Mouse (Mus musculus): ENCODE results near the gene Vmn2r9. TPM values are rescaled to one million over a fixed set of nuclear protein-coding genes. Genes with fewer than 3 reads are reported as not detected.
"Not testable (repeated sequence)": the region's sequence is repeated elsewhere in the genome, so short reads cannot be mapped to it uniquely, and the experiment has no call there.

The Vmn2r9 gene
- polyA plus RNA-seq (2014; fragmentation: Nextera tagmentation; extraction: Ambion mirVana), result not detected in 2 replicates

DNA sequence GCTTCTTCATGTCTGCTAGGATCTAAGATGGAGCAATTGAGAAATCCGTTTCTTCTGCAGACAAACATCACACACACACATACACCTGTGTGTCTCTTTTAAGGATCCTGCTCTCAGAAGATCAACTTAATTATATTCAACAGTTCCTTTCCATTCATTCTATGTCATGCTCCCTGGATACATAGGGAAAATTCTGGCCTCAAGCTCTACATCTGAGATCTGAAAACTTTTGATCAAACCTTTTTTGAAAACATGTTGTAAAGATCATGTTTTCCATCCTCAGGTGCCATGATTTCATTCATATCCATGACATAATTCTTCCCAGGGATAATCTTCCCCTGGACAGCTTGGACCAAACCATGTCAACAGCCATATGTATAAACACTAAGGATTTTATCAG, at the start of gene Vmn2r9:
Gene Vmn2r9, minus strand, starts transcription at position 101 of the 400 bp plus-strand sequence.
- not testable (repeated sequence) for H3K9me3 ChIP-seq (replicated peaks; ENCODE audit: control insufficient read depth, low read length); H3K27ac ChIP-seq (ENCODE audit: low read depth, low read length); H3K4me3 ChIP-seq (ENCODE audit: low read depth, low read length); H3K36me3 ChIP-seq (ENCODE audit: control insufficient read depth, insufficient read depth, low read length); H3K4me1 ChIP-seq (ENCODE audit: control insufficient read depth, insufficient read depth, low read length); H3K9ac ChIP-seq (ENCODE audit: low read depth, low read length); H3K4me2 ChIP-seq; H3K27me3 ChIP-seq (ENCODE audit: control insufficient read depth, insufficient read depth, low read length); ATAC-seq (replicated peaks; ENCODE audit: insufficient number of reproducible peaks, low FRiP score, low TSS enrichment)
- WGBS (ENCODE audit: insufficient replicate concordance), result 54% methylated on average over 1 of the region's 1 CpGs

DNA sequence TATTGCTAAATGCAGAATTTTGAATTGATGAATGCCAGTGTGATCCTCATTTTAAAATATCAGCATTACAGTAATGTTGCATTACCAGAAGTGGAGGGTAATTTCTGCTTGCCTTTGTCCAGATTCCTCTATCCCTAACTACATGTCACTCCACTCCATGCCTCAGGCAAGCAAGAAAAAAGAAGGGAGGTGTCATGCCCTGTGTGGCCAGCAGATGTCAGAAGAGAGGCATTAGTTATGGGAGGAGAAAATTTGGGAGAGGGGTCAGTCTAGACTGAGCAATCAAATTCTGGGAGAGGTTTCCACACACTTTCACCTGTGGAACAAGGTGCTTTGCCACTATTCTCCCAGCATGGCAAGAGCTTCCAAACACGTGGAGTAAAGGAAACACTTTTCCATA, 14.3 kb upstream of the Vmn2r9 start:
- H3K4me2 ChIP-seq; H3K27ac ChIP-seq (ENCODE audit: low read depth, low read length); H3K27me3 ChIP-seq (ENCODE audit: control insufficient read depth, insufficient read depth, low read length); ATAC-seq (replicated peaks; ENCODE audit: insufficient number of reproducible peaks, low FRiP score, low TSS enrichment); H3K36me3 ChIP-seq (ENCODE audit: control insufficient read depth, insufficient read depth, low read length); H3K4me1 ChIP-seq (ENCODE audit: control insufficient read depth, insufficient read depth, low read length); H3K9me3 ChIP-seq (replicated peaks; ENCODE audit: control insufficient read depth, low read length); H3K9ac ChIP-seq (ENCODE audit: low read depth, low read length); H3K4me3 ChIP-seq (ENCODE audit: low read depth, low read length): not testable (repeated sequence)
- WGBS (ENCODE audit: insufficient replicate concordance), result 3% methylated on average over 1 of the region's 1 CpGs

- ATAC-seq (replicated peaks; ENCODE audit: insufficient number of reproducible peaks, low FRiP score, low TSS enrichment), result no peak
- WGBS (ENCODE audit: insufficient replicate concordance), result 22% methylated on average over 1 of the region's 1 CpGs
- Histone ChIP-seq H3K4me2 (no peak overlapping the region), H3K4me3 (ENCODE audit: low read depth, low read length) (no peak overlapping the region), H3K36me3 (ENCODE audit: control insufficient read depth, insufficient read depth, low read length) (no peaks in the 10 kb centered on the region), H3K9ac (ENCODE audit: low read depth, low read length) (no peak overlapping the region), H3K9me3 (replicated peaks; ENCODE audit: control insufficient read depth, low read length) (no peaks in the 10 kb centered on the region), H3K4me1 (ENCODE audit: control insufficient read depth, insufficient read depth, low read length) (no peaks in the 10 kb centered on the region), H3K27me3 (ENCODE audit: control insufficient read depth, insufficient read depth, low read length) (no peaks in the 10 kb centered on the region), H3K27ac (ENCODE audit: low read depth, low read length) (no peak overlapping the region)
Measured at GRCm38 (mm10) chr5:108849466-108849865, 2.9 kb downstream of the Vmn2r9 start.

DNA sequence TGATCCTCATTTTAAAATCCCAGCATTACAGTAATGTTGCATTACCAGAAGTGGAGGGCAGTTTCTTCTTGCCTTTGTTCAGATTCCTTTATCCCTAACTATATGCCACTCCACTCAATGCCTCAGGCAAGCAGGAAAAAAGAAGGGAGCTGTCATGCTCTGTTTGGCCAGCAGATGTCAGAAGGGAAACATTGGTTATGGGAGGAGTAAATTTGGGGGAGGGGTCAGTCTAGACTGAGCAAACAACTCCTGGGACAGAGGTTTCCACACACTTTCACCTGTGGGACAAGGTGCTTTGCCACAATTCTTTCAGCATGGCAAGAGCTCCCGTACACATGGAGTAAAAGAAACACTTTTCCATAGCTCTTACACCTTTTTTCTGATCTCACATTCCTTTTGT, 16.2 kb downstream of the Vmn2r9 start:
- 55% methylated on average over 1 of the region's 1 CpGs for WGBS (ENCODE audit: insufficient replicate concordance)
- H3K4me3 ChIP-seq (ENCODE audit: low read depth, low read length), result no peak overlapping the region
- no peaks in the 10 kb centered on the region for H3K9me3 ChIP-seq (replicated peaks; ENCODE audit: control insufficient read depth, low read length)
- no peaks in the 10 kb centered on the region for H3K27me3 ChIP-seq (ENCODE audit: control insufficient read depth, insufficient read depth, low read length)
- no peaks in the 10 kb centered on the region for H3K4me1 ChIP-seq (ENCODE audit: control insufficient read depth, insufficient read depth, low read length)
- no peak overlapping the region for H3K4me2 ChIP-seq
- no peaks in the 10 kb centered on the region for H3K36me3 ChIP-seq (ENCODE audit: control insufficient read depth, insufficient read depth, low read length)
- no peak for ATAC-seq (replicated peaks; ENCODE audit: insufficient number of reproducible peaks, low FRiP score, low TSS enrichment)
- H3K27ac ChIP-seq (ENCODE audit: low read depth, low read length), result no peak overlapping the region
- no peak overlapping the region for H3K9ac ChIP-seq (ENCODE audit: low read depth, low read length)

DNA sequence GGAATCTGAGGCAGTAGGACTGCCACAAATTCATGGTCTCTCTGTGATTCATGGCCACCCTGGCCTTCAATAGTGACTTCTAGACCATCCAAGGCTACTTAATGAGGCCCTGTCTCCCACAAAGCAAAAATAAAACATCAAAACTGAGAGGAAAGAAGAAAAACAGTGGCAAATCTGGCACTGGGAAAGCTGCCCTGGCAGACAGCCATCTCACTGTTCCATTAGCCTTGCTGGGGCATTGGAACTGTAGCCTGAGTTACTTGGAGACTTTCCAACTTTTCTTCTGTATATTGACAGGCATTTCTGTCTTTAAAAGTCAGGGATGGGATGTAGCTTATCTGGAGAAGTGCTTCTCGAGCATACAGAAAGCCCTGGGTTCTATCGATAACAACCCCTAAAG, 29.1 kb downstream of the Vmn2r9 start:
- Histone ChIP-seq H3K36me3 (ENCODE audit: control insufficient read depth, insufficient read depth, low read length) (no peaks in the 10 kb centered on the region), H3K27ac (ENCODE audit: low read depth, low read length) (no peak overlapping the region), H3K4me1 (ENCODE audit: control insufficient read depth, insufficient read depth, low read length) (no peaks in the 10 kb centered on the region), H3K9ac (ENCODE audit: low read depth, low read length) (no peak overlapping the region), H3K27me3 (ENCODE audit: control insufficient read depth, insufficient read depth, low read length) (no peaks in the 10 kb centered on the region), H3K9me3 (replicated peaks; ENCODE audit: control insufficient read depth, low read length) (no peaks in the 10 kb centered on the region), H3K4me2 (no peak overlapping the region), H3K4me3 (ENCODE audit: low read depth, low read length) (no peak overlapping the region)
- no peak for ATAC-seq (replicated peaks; ENCODE audit: insufficient number of reproducible peaks, low FRiP score, low TSS enrichment)
- 74% methylated on average over 2 of the region's 2 CpGs for WGBS (ENCODE audit: insufficient replicate concordance)

DNA sequence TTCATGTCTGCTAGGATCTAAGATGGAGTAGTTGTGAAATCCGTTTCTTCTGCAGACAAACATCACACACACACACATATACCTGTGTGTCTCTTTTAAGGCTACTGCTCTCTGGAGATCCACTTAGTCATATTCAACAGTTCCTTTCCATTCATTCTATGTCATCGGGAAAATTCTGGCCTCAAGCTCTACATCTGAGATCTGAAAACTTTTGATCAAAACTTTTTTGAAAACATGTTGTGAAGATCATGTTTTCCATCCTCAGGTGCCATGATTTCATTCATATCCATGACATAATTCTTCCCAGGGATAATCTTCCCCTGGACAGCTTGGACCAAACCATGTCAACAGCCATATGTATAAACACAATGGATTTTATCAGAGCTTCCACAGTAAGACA, 43.7 kb downstream of the Vmn2r9 start, which contains the start of gene Vmn2r8:
Gene Vmn2r8, minus strand, starts transcription at position 101 of the 400 bp plus-strand sequence.
- not testable (repeated sequence) for H3K9me3 ChIP-seq (replicated peaks; ENCODE audit: control insufficient read depth, low read length); H3K4me3 ChIP-seq (ENCODE audit: low read depth, low read length); ATAC-seq (replicated peaks; ENCODE audit: insufficient number of reproducible peaks, low FRiP score, low TSS enrichment); H3K9ac ChIP-seq (ENCODE audit: low read depth, low read length); H3K36me3 ChIP-seq (ENCODE audit: control insufficient read depth, insufficient read depth, low read length); H3K27me3 ChIP-seq (ENCODE audit: control insufficient read depth, insufficient read depth, low read length); H3K27ac ChIP-seq (ENCODE audit: low read depth, low read length); H3K4me2 ChIP-seq; H3K4me1 ChIP-seq (ENCODE audit: control insufficient read depth, insufficient read depth, low read length)
- 69% methylated on average over 2 of the region's 2 CpGs for WGBS (ENCODE audit: insufficient replicate concordance)

DNA sequence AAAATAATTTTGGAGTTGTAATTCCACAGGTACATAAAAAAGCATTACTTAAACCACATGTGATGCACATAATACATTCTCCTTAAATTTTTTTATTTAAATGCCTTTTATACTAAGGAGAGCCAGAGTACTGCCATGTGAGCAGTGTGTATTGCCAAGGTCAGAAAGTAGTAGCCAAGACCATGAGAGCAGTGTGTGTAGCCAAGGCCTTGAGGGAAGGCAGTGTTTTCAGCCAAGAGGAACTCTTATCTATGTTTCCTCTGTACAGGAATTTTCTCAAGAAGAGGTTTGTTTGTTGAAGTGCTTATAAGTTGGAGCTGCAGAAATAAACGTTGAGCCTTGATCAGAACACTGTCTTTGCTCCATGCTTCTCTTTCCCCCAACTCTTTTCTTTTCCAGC, 48.8 kb downstream of the Vmn2r9 start:
- 38% methylated on average over 1 of the region's 1 CpGs for WGBS (ENCODE audit: insufficient replicate concordance)
- Histone ChIP-seq H3K27ac (ENCODE audit: low read depth, low read length) (no peak overlapping the region), H3K4me2 (no peak overlapping the region), H3K27me3 (ENCODE audit: control insufficient read depth, insufficient read depth, low read length) (no peaks in the 10 kb centered on the region), H3K9ac (ENCODE audit: low read depth, low read length) (no peak overlapping the region), H3K4me1 (ENCODE audit: control insufficient read depth, insufficient read depth, low read length) (no peaks in the 10 kb centered on the region), H3K4me3 (ENCODE audit: low read depth, low read length) (no peak overlapping the region), H3K9me3 (replicated peaks; ENCODE audit: control insufficient read depth, low read length) (no peaks in the 10 kb centered on the region), H3K36me3 (ENCODE audit: control insufficient read depth, insufficient read depth, low read length) (no peaks in the 10 kb centered on the region)
- no peak for ATAC-seq (replicated peaks; ENCODE audit: insufficient number of reproducible peaks, low FRiP score, low TSS enrichment)

GRCm38 (mm10) chr5:108795263-108795662, 57.1 kb downstream of the Vmn2r9 start, which contains the start of gene Tmed11:
TSS of gene Tmed11 (minus strand) at chr5:108795363.
- H3K9ac ChIP-seq (ENCODE audit: low read depth, low read length); ATAC-seq (replicated peaks; ENCODE audit: insufficient number of reproducible peaks, low FRiP score, low TSS enrichment); H3K4me1 ChIP-seq (ENCODE audit: control insufficient read depth, insufficient read depth, low read length); H3K27ac ChIP-seq (ENCODE audit: low read depth, low read length); H3K4me2 ChIP-seq; H3K9me3 ChIP-seq (replicated peaks; ENCODE audit: control insufficient read depth, low read length); H3K27me3 ChIP-seq (ENCODE audit: control insufficient read depth, insufficient read depth, low read length); H3K36me3 ChIP-seq (ENCODE audit: control insufficient read depth, insufficient read depth, low read length); H3K4me3 ChIP-seq (ENCODE audit: low read depth, low read length): not testable (repeated sequence)
- WGBS (ENCODE audit: insufficient replicate concordance), result 66% methylated on average over 2 of the region's 2 CpGs

GRCm38 (mm10) chr5:108790385-108790784, 62.0 kb downstream of the Vmn2r9 start:
- H3K36me3 ChIP-seq (ENCODE audit: control insufficient read depth, insufficient read depth, low read length); H3K9ac ChIP-seq (ENCODE audit: low read depth, low read length); H3K9me3 ChIP-seq (replicated peaks; ENCODE audit: control insufficient read depth, low read length); H3K27ac ChIP-seq (ENCODE audit: low read depth, low read length); ATAC-seq (replicated peaks; ENCODE audit: insufficient number of reproducible peaks, low FRiP score, low TSS enrichment); H3K4me2 ChIP-seq; H3K4me1 ChIP-seq (ENCODE audit: control insufficient read depth, insufficient read depth, low read length); H3K4me3 ChIP-seq (ENCODE audit: low read depth, low read length); H3K27me3 ChIP-seq (ENCODE audit: control insufficient read depth, insufficient read depth, low read length): not testable (repeated sequence)
- WGBS (ENCODE audit: insufficient replicate concordance), result 38% methylated on average over 1 of the region's 1 CpGs

Data from heart, embryonic 11.5 days (tissue).